Mouse (Mus musculus) kidney, adult 2 months (tissue): Measurements from ENCODE around the gene Zfp335. TPM values are rescaled to one million over a fixed set of nuclear protein-coding genes. Genes with fewer than 3 reads are reported as not detected.
"Not testable (repeated sequence)": the region's sequence is repeated elsewhere in the genome, so short reads cannot be mapped to it uniquely, and the experiment has no call there.

Experiments used
- DNase-seq: peaks from one replicate; pipeline ENCODE4 v3.0.0; 2021
- H3K27ac ChIP-seq: fragments of 200-500 bp; 2 replicates; pipeline ENCODE4 v1.5.1; 2012; ENCODE audit warnings: low read depth, low read length, control low read depth, inconsistent platforms; ENCODE audit not compliant: insufficient read depth
- H3K27me3 ChIP-seq: fragments of 200-500 bp; replicated peaks from 2 replicates; pipeline ENCODE4 v1.6.1; 2012; ENCODE audit warnings: mild to moderate bottlenecking, moderate library complexity, low read length, inconsistent platforms; ENCODE audit not compliant: control insufficient read depth, insufficient read depth
- H3K36me3 ChIP-seq: fragments of 200-500 bp; 2 replicates; pipeline ENCODE4 v1.6.1; 2012; ENCODE audit warnings: mild to moderate bottlenecking, moderate library complexity, low read length, inconsistent platforms; ENCODE audit not compliant: control insufficient read depth, insufficient read depth
- H3K4me1 ChIP-seq: fragments of 200-500 bp; 2 replicates; pipeline ENCODE4 v1.6.1; 2011; ENCODE audit warnings: low read length; ENCODE audit not compliant: control insufficient read depth, insufficient read depth
- H3K4me3 ChIP-seq: fragments of 200-500 bp; 2 replicates; pipeline ENCODE4 v1.5.1; 2011; ENCODE audit warnings: mild to moderate bottlenecking, low read depth, low read length, control low read depth; ENCODE audit not compliant: insufficient read depth
- CTCF ChIP-seq: fragments of 200-500 bp; conservative IDR thresholded peaks from 2 replicates; pipeline ENCODE4 v1.5.1; 2011; ENCODE audit warnings: low read depth, mild to moderate bottlenecking, control low read depth, low read length, moderate library complexity, mixed read lengths; ENCODE audit not compliant: insufficient read depth, insufficient read length
- POLR2A ChIP-seq: fragments of 200-500 bp; IDR thresholded peaks from one replicate; pipeline ENCODE4 v1.6.1; 2011; ENCODE audit warnings: low read depth, low read length, control low read depth
- WGBS: fragments of 180-500 bp; shearing (Covaris S2); methylation state at CpG from one replicate; pipeline ENCODE4 v1.1.7; 2018; 5-methylcytosine and 5-hydroxymethylcytosine counted together
- polyA plus RNA-seq: library from polyadenylated mRNA; depleted of rRNA; stranded (reverse); fragments of >200 nt; gene quantifications from 2 replicates; pipeline ENCODE4 v1.2.3, GENCODE M21; 2012

Gene Zfp335
- polyA plus RNA-seq, 1 experiment = 20.4 TPM

- Histone ChIP-seq H3K27ac (peak overlapping the region; percentile 78), H3K4me3 (peak overlapping the region; percentile 15), H3K4me1 (peaks cover 7% of the 10 kb centered on the region; the same call in 1 of the 2 replicates), H3K27me3 (no peaks in the 10 kb centered on the region), H3K36me3 (no peaks in the 10 kb centered on the region)
- no peak for TF ChIP-seq CTCF
- TF ChIP-seq POLR2A = no peak
- WGBS = 31% methylated on average over 1 of the region's 1 CpGs
- peak; percentile 81 for DNase-seq
These were observed 37.3 kb downstream of the Zfp335 start for GRCm38 (mm10) chr2:164874239-164874769.

DNA sequence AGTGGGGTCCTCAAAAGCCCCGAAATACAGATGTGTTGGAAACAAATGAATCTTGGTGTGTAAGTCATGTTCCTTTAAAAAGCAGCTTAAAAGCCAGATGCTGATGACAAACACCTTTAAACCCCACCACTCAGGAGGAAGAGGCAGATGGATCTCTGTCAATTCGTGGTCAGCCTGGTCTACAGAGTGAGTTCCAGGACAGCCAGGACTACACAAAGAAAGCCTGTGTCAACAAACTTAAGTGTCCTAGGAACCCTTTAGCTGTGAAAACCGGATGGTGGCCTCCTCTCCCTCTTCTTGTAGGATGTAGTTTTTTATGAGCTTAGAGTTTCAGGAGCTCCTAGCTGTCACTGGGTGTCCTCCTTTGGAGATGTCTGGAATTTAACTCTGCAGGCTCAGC is 37.9 kb downstream of the Zfp335 start:
- Histone ChIP-seq H3K27me3 (no peaks in the 10 kb centered on the region), H3K4me1 (peaks cover 7% of the 10 kb centered on the region; the same call in 1 of the 2 replicates), H3K36me3 (no peaks in the 10 kb centered on the region), H3K27ac (peak overlapping the region; percentile 64), H3K4me3 (peak overlapping the region; percentile 15; the same call in 1 of the 2 replicates)
- no peak for DNase-seq
- TF ChIP-seq CTCF = no peak
- TF ChIP-seq POLR2A = no peak
- WGBS = 47% methylated on average over 3 of the region's 3 CpGs

DNA sequence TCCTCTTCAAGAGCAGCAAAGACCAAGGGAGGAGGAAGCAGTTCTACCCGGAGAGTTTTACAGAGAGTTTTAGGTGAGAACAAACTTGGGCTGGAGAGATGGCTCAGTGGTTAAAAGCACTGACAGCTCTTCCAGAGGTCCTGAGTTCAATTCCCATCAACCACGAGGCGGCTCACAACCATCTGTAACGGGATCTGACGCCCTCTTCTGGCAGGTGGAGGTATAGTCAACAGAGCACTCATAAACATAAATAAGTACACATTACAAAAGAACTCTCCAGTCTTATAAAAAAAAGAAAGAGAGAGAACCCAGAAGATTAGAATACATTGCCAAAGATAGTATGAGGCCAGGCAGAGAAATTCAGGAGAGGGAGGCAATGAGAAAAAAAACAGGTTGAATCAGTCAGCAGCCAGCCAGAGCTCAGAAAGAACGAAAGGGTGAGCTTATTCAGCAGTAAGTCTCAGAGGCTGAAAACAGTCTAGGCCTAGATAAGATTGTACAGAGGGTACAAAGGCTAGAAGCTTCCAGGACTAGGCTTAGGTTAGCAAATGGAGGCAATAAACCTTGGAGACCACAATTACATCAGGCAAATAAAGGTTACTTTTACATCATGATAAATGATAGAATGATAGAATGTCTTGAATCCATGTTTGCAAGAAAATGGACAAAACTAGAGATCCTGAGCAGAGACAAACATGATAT is 39.8 kb downstream of the Zfp335 start:
- no peak for TF ChIP-seq CTCF
- no peak for TF ChIP-seq POLR2A
- no peak for DNase-seq
- Histone ChIP-seq H3K4me3 (no peak overlapping the region), H3K36me3 (no peaks in the 10 kb centered on the region), H3K27ac (no peak overlapping the region), H3K27me3 (no peaks in the 10 kb centered on the region), H3K4me1 (no peaks in the 10 kb centered on the region)
- 70% methylated on average over 6 of the region's 6 CpGs for WGBS

GRCm38 (mm10) chr2:164868491-164868890 is 43.1 kb downstream of the Zfp335 start:
- Histone ChIP-seq H3K4me3 (no peak overlapping the region), H3K27ac (no peak overlapping the region), H3K4me1 (no peaks in the 10 kb centered on the region), H3K27me3 (no peaks in the 10 kb centered on the region), H3K36me3 (no peaks in the 10 kb centered on the region)
- DNase-seq = no peak
- TF ChIP-seq POLR2A = no peak
- no peak for TF ChIP-seq CTCF
- WGBS = 55% methylated on average over 7 of the region's 7 CpGs

GRCm38 (mm10) chr2:164867566-164867965 is 44.0 kb downstream of the Zfp335 start:
- H3K36me3 ChIP-seq = no peaks in the 10 kb centered on the region
- TF ChIP-seq POLR2A (no peak), CTCF (peak; percentile 57)
- 93% methylated on average over 7 of the region's 7 CpGs for WGBS
- peak; percentile 31 for DNase-seq
- H3K4me3 ChIP-seq = no peak overlapping the region
- H3K27ac ChIP-seq = peak overlapping the region; percentile 29; the same call in 1 of the 2 replicates
- H3K4me1 ChIP-seq = no peaks in the 10 kb centered on the region
- no peaks in the 10 kb centered on the region for H3K27me3 ChIP-seq

DNA sequence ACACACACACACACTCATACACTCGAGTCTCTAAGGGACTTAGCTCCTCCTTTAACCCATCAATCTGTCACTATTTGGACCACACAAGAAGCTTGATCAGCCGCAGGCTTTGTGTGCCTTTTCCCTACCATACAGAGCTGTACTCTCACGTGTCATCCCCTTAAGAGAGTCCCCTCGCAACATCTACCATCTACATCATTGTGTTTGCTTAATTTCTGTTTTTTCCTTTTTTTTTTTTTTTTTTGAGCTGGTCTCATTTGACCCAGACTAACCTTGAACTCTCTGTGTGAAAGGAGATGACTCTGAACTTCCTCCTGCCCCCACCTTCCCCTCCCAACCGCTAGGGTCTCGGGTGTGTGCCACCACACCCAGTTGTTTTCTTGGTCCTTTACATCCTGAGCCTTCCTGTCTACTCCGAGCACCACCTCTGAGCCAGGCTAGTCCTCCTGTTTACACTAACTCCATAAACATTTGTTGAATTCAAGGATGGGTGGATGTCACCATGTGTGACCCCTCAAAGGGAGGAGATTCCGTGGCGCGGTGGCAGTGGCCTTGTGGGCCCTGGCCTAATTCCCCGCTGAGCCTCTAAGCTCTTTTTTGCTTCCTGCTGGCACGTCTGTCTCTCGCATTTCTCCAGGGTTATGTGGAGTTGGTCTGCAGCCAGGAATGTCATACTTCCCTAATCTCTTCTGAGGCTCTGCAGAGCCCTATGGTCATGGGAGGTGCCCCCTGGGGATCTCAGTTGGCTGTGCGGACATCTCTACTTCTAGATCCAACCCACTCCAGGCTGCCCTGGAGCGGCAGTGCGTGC is 44.6 kb downstream of the Zfp335 start:
- no peak overlapping the region for H3K4me3 ChIP-seq
- TF ChIP-seq POLR2A (no peak), CTCF (no peak)
- no peaks in the 10 kb centered on the region for H3K4me1 ChIP-seq
- peak overlapping the region; percentile 29; the same call in 1 of the 2 replicates for H3K27ac ChIP-seq
- H3K36me3 ChIP-seq = no peaks in the 10 kb centered on the region
- 34% methylated on average over 16 of the region's 16 CpGs for WGBS
- DNase-seq = peak; percentile 80
- H3K27me3 ChIP-seq = no peaks in the 10 kb centered on the region

- Histone ChIP-seq H3K4me1 (no peaks in the 10 kb centered on the region), H3K27me3 (no peaks in the 10 kb centered on the region), H3K27ac (no peak overlapping the region), H3K4me3 (no peak overlapping the region), H3K36me3 (no peaks in the 10 kb centered on the region)
- TF ChIP-seq CTCF = no peak
- TF ChIP-seq POLR2A = no peak
- 70% methylated on average over 4 of the region's 4 CpGs for WGBS
- DNase-seq = no peak
These were observed 47.0 kb downstream of the Zfp335 start for GRCm38 (mm10) chr2:164864593-164864992.

DNA sequence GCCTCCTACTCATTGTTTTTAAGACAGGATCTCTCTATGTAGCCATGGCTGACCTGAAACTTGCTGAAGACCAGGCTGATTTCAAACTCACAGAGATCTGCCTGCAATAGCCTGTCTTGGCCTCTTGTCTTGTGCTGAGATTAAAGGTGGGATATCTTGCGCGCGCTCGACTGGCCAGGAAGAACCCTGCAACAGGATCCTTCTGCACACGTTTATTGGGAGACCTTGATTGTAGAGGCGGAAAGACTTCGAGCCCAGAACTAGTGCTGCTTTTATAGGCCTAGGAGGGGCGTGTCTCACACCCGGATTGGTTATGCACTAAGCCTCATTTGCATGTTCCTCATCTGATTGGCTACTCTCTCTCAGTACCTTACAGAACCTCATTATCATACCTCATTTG is 48.1 kb downstream of the Zfp335 start:
- H3K4me1 ChIP-seq, H3K36me3 ChIP-seq, H3K27me3 ChIP-seq, DNase-seq, H3K27ac ChIP-seq, H3K4me3 ChIP-seq: not testable (repeated sequence)
- WGBS = 85% methylated on average over 8 of the region's 9 CpGs
